Mouse (Mus musculus): Measurements from ENCODE around the gene Inhba. TPM values are rescaled to one million over a fixed set of nuclear protein-coding genes. Genes with fewer than 3 reads are reported as not detected.

Gene Inhba
- total RNA-seq, 2 experiments from 2014 or later: 0.92 to 1.7 TPM

DNA sequence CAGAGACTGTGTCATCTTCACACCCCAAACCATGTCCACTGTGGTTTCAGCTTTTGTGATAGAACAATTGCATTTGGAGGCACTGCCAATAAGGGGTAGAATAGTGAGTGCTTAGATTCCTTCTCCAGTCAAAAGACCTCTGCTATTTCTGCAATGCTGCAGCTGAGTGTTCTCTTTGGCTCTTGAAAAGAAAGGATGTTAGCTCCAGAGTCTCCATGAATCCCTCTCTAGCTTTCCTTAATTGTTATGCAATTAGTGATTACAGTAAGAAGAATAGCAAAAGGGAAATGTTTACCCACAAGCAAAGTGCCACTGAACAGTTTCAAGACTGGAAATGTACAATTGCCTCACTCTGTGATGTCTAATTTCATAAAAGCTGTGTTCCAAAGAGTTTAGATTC lies 20.8 kb downstream of the Inhba start:
- intact Hi-C loops (cut with DNase I): no loop called here
- DNase-seq: no peak
- no peak for TF ChIP-seq CTCF (IDR thresholded peaks at IDR 0.05)
- Histone ChIP-seq H3K27ac (no peak overlapping the region), H3K4me3 (no peak overlapping the region)

- TF ChIP-seq CTCF (IDR thresholded peaks at IDR 0.05): no peak
- Histone ChIP-seq H3K27ac (no peak overlapping the region), H3K4me3 (no peak overlapping the region)
- intact Hi-C loops (cut with DNase I): no loop called here
- no peak for DNase-seq
These were observed 21.4 kb downstream of the Inhba start for GRCm38 (mm10) chr13:16032935-16033592.

DNA sequence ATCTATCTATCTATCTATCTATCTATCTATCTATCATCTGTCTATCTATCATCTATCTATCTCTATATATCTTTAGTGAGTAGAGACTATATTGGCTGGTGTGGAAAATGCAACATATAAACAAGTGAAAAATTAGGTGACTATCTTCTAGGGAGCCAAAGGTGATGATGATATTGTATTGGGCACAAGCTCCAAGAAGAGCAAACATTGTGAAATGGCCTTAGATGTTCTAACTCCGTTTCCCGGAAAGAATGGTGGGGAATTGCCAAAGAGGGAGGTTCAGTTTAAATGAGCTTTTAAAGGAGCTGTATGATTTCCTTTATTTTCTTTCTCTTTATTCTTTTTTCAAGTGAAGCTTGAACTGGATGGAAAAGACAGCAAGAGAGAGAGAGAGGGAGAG lies 57.4 kb downstream of the Inhba start:
- Histone ChIP-seq H3K27ac (no peak overlapping the region), H3K4me3 (no peak overlapping the region)
- no peak for DNase-seq
- intact Hi-C loops (cut with DNase I): no loop called here
- TF ChIP-seq CTCF (IDR thresholded peaks at IDR 0.05): no peak

GRCm38 (mm10) chr13:16077276-16077675 lies 65.6 kb downstream of the Inhba start:
- Histone ChIP-seq H3K27ac (no peak overlapping the region), H3K4me3 (no peak overlapping the region)
- intact Hi-C loops (cut with DNase I): no loop called here
- TF ChIP-seq CTCF (IDR thresholded peaks at IDR 0.05): no peak
- no peak for DNase-seq

DNA sequence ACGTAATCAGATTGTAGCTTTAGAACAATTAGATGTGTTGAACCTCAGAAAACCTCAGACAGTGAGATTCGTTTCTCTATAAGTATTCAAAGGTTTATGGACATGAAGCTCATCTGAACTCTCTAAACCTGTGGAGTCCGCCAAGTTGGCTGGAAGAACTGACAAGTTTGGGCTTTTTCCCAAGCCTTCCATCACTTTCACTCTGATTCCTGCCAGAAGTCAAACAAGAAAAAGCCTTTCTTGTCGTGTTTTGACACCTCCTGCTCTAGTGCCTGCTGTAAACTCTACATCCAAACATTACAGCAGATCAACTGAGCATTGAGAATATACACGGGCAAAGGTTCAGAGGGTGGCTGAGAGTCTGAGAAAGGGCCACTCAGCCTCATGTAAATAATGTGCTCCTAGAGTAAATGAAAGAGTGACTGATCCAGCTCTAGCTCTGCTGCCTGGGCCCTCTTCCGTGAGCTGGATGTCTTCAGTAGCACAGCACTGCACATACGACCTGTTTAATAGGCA lies 66.6 kb downstream of the Inhba start:
- intact Hi-C loops (cut with DNase I): no loop called here
- H3K27ac ChIP-seq: no peak overlapping the region

GRCm38 (mm10) chr13:16080205-16080604 lies 68.6 kb downstream of the Inhba start:
- Histone ChIP-seq H3K4me3 (no peak overlapping the region), H3K27ac (no peak overlapping the region)
- DNase-seq: no peak
- intact Hi-C loops (cut with DNase I): no loop called here
- TF ChIP-seq CTCF (IDR thresholded peaks at IDR 0.05): no peak

More for the DNA sequence above, 66.6 kb downstream of the Inhba start:
- no peak overlapping the region for H3K4me3 ChIP-seq
- no peak for TF ChIP-seq CTCF (IDR thresholded peaks at IDR 0.05)
- DNase-seq: no peak

Measured in gastrocnemius, adult 2 months (tissue).